Mouse (Mus musculus): ENCODE results near the gene Map3k3. TPM values are rescaled to one million over a fixed set of nuclear protein-coding genes. Genes with fewer than 3 reads are reported as not detected.

Map3k3 gene
- total and polyA plus RNA-seq, 3 experiments: 28.8 to 34.1 (median 32.3) TPM

- Histone ChIP-seq H3K79me2 (replicated peaks; ENCODE audit: control insufficient read depth, extremely low read depth, insufficient read depth, poor library complexity, severe bottlenecking) (0 out of 2 replicates have a peak, but pooled peaks cover 2% of the 10 kb centered on the region), H3K27ac (ENCODE audit: insufficient read depth, low read depth) (peak overlapping the region; percentile 62), H3K9ac (ENCODE audit: insufficient read depth, low read depth) (peak overlapping the region; percentile 67), H3K27me3 (replicated peaks) (no peaks in the 10 kb centered on the region), H3K36me3 (replicated peaks in 1 of 2; ENCODE audit: control insufficient read depth in 1 of 2, insufficient read depth in 1 of 2, low read length in 1 of 2) (peaks cover 8 to 31% of the 10 kb centered on the region in 2 experiments), H3K4me3 (replicated peaks in 1 of 3; ENCODE audit: low read depth in 2 of 3, low read length in 2 of 3, poor library complexity in 1 of 3) (peak overlapping the region; percentile 64 to 71 (median 66)), H3K9me3 (replicated peaks; ENCODE audit: low read length) (no peaks in the 10 kb centered on the region), H3K4me1 (ENCODE audit: control insufficient read depth in 1 of 2, insufficient read depth in 2 of 2) (peaks cover 3 to 41% of the 10 kb centered on the region in 2 experiments; a peak in 3 of 4 replicates), H3K4me2 (ENCODE audit: insufficient read depth, low read depth, poor library complexity, severe bottlenecking) (peak overlapping the region; percentile 70)
- DNase-seq (ENCODE audit: extremely low read depth): peak; percentile 84
- in situ Hi-C loops (cut with MboI; ENCODE audit: low pct_ligation_motif_present, low pct_unique_long_range_greater_than_20kb, low sequenced_read_pairs) (no loop called here), dilution Hi-C loops (cut with MboI; ENCODE audit: extremely low pct_ligation_motif_present, extremely low pct_unique_long_range_greater_than_20kb, low sequenced_read_pairs) (no loop called here)
- TF ChIP-seq SIN3A (IDR thresholded peaks at IDR 0.05; ENCODE audit: low read length): 0 out of 2 replicates have a peak, but pooled peaks have one; percentile 43
- TF ChIP-seq MAZ (IDR thresholded peaks at IDR 0.05; ENCODE audit: low read depth, low read length): no peak
- TF ChIP-seq GABPA (IDR thresholded peaks at IDR 0.05; ENCODE audit: insufficient replicate concordance, low read depth, low read length): no peak
- no peak for TF ChIP-seq ETS1 (conservative IDR thresholded peaks at IDR 0.05; ENCODE audit: low read depth, low read length)
- TF ChIP-seq E2F4 (IDR thresholded peaks at IDR 0.05; ENCODE audit: insufficient replicate concordance, low read depth, low read length): no peak
- no peak for TF ChIP-seq NELFE (IDR thresholded peaks at IDR 0.05; ENCODE audit: low read depth, low read length)
- TF ChIP-seq TBP (conservative IDR thresholded peaks at IDR 0.05; ENCODE audit: low read depth, low read length): peak; percentile 55; the same call in 1 of the 2 replicates
- no peak for TF ChIP-seq MEF2A (IDR thresholded peaks at IDR 0.05; ENCODE audit: borderline replicate concordance, low read depth, low read length)
- TF ChIP-seq KAT2A (IDR thresholded peaks at IDR 0.05; ENCODE audit: insufficient replicate concordance, low read length): no peak
- no peak for TF ChIP-seq ZC3H11A (IDR thresholded peaks at IDR 0.05; ENCODE audit: low read depth, low read length)
- no peak for TF ChIP-seq ELF1 (IDR thresholded peaks at IDR 0.05; ENCODE audit: low read depth, low read length)
- TF ChIP-seq NRF1 (IDR thresholded peaks at IDR 0.05; ENCODE audit: low read depth, low read length): no peak
- no peak for TF ChIP-seq CHD2 (IDR thresholded peaks at IDR 0.05; ENCODE audit: low read length)
- no peak for TF ChIP-seq JUND (conservative IDR thresholded peaks at IDR 0.05; ENCODE audit: low read depth, low read length)
- TF ChIP-seq SMC3 (IDR thresholded peaks at IDR 0.05; ENCODE audit: low read depth, low read length): no peak
- TF ChIP-seq EP300 (IDR thresholded peaks at IDR 0.05; ENCODE audit: low read length): no peak
- TF ChIP-seq MXI1 (IDR thresholded peaks at IDR 0.05; ENCODE audit: low read depth, low read length): peak; percentile 85; the same call in 1 of the 2 replicates
- TF ChIP-seq UBTF (IDR thresholded peaks at IDR 0.05; ENCODE audit: low read depth, low read length): no peak; the same call in 1 of the 2 replicates
- TF ChIP-seq BHLHE40 (IDR thresholded peaks at IDR 0.05; ENCODE audit: low read depth, low read length): no peak
- no peak for TF ChIP-seq CTCF (conservative IDR thresholded peaks at IDR 0.05 in 1 of 2, IDR thresholded peaks at IDR 0.05 in 1 of 2; ENCODE audit: low read depth in 2 of 2, low read length in 2 of 2)
- TF ChIP-seq MAFK (IDR thresholded peaks at IDR 0.05; ENCODE audit: insufficient replicate concordance, low read length): no peak
- no peak for TF ChIP-seq PAX5 (IDR thresholded peaks at IDR 0.05; ENCODE audit: low read length)
- TF ChIP-seq MYC (IDR thresholded peaks at IDR 0.05; ENCODE audit: low read depth, low read length): 0 out of 2 replicates have a peak, but pooled peaks have one; percentile 31
- no peak for TF ChIP-seq JUN (IDR thresholded peaks at IDR 0.05; ENCODE audit: insufficient read depth, low read depth, low read length)
- TF ChIP-seq HCFC1 (IDR thresholded peaks at IDR 0.05; ENCODE audit: low read depth, low read length): no peak
- TF ChIP-seq MAX (IDR thresholded peaks at IDR 0.05; ENCODE audit: low read length): peak; percentile 21
These were observed 108.4 kb downstream of the Map3k3 start for GRCm38 (mm10) chr11:106192657-106193370.
